In genomic region chr3:79966709-79967108, GRCm38 (mm10) we compare ENCODE assay signal across 19 mouse cellular contexts.
DNase-seq lines count a peak whose midpoint lies in the region; ATAC-seq and TF ChIP-seq lines count a peak whose summit lies in the region.
"Had no signal": no experiment of that assay in that cellular context is flagged by ENCODE, and none has a peak within 500 bp of the region (broad histone marks: within the 10 kb centered on the region; RNA-seq: fewer than 3 reads in every experiment).

No protein-coding gene starts in this region.

- no peak for TF ChIP-seq POLR2A in testis, adult 2 months (IDR thresholded peaks at IDR 0.05; ENCODE audit: control insufficient read depth, low read depth, low read length)
- TF ChIP-seq POLR2A in cerebellum, adult 2 months (IDR thresholded peaks at IDR 0.05; ENCODE audit: borderline replicate concordance, insufficient read depth, low read length), result no peak

- H3K9me3 ChIP-seq in heart, embryonic 13.5 days, result no peaks in the 10 kb centered on the region
- H3K9me3 ChIP-seq in liver, embryonic 13.5 days (replicated peaks), result no peaks in the 10 kb centered on the region
- no peaks in the 10 kb centered on the region for H3K9me3 ChIP-seq in hindbrain, embryonic 14.5 days (ENCODE audit: control insufficient read depth, low read length)
- H3K9me3 ChIP-seq: embryonic facial prominence, embryonic 10.5 days; forebrain, embryonic 15.5 days; hindbrain, embryonic 10.5 days had no signal

- H3K4me2 ChIP-seq in heart, embryonic 13.5 days, result no peak overlapping the region
- H3K4me2 ChIP-seq in liver, embryonic 13.5 days, result no peak overlapping the region
- no peak overlapping the region for H3K4me2 ChIP-seq in hindbrain, embryonic 14.5 days (replicated peaks)
- H3K4me2 ChIP-seq: forebrain, embryonic 15.5 days had no signal

- no peak overlapping the region for H3K4me3 ChIP-seq in heart, embryonic 13.5 days
- no peak overlapping the region for H3K4me3 ChIP-seq in testis, adult 2 months (ENCODE audit: control insufficient read depth, low read depth, low read length)
- no peak overlapping the region for H3K4me3 ChIP-seq in liver, embryonic 13.5 days (replicated peaks)
- no peak overlapping the region for H3K4me3 ChIP-seq in cerebellum, adult 2 months (replicated peaks; ENCODE audit: insufficient read depth, low read depth, low read length)
- no peak overlapping the region for H3K4me3 ChIP-seq in hindbrain, embryonic 14.5 days (replicated peaks; ENCODE audit: low read length)
- H3K4me3 ChIP-seq: embryonic facial prominence, embryonic 10.5 days; erythroblast, embryonic 14.5 days; forebrain, embryonic 15.5 days; hindbrain, embryonic 10.5 days had no signal

- ATAC-seq in heart, embryonic 13.5 days (ENCODE audit: extremely low read depth, insufficient number of reproducible peaks, low FRiP score, low TSS enrichment), result no peak
- peak; percentile 82 for ATAC-seq in liver, embryonic 13.5 days (ENCODE audit: low read depth)
- no peak for ATAC-seq in hindbrain, embryonic 14.5 days (ENCODE audit: low FRiP score)
- ATAC-seq: forebrain, embryonic 15.5 days; inflammation-experienced regulatory T-cells, adult 6 months; midbrain, embryonic 16.5 days had no signal

- peak overlapping the region; percentile 12 for H3K27ac ChIP-seq in heart, embryonic 13.5 days (replicated peaks)
- H3K27ac ChIP-seq in testis, adult 2 months (ENCODE audit: control insufficient read depth, insufficient read depth, low read depth, low read length), result peak overlapping the region; percentile 13; the same call in 1 of the 2 replicates
- H3K27ac ChIP-seq in liver, embryonic 13.5 days, result 0 out of 2 replicates have a peak overlapping the region, but pooled peaks have one; percentile 0
- H3K27ac ChIP-seq in cerebellum, adult 2 months (ENCODE audit: insufficient read depth, low read length), result no peak overlapping the region
- no peak overlapping the region for H3K27ac ChIP-seq in hindbrain, embryonic 14.5 days
- H3K27ac ChIP-seq: embryonic facial prominence, embryonic 10.5 days; forebrain, embryonic 15.5 days; hindbrain, embryonic 10.5 days had no signal

- no peak for DNase-seq in heart, adult 8-10 months (ENCODE audit: low spot score)
- DNase-seq in testis, postnatal 10 days (ENCODE audit: low spot score), result no peak
- peak; percentile 20 for DNase-seq in liver, embryonic 13.5 days
- DNase-seq in cerebellum, adult 2 months, result no peak
- DNase-seq in adrenal gland, postnatal 4 days (ENCODE audit: low spot score in 2 of 2), result no peak
- no peak for DNase-seq in hindbrain, embryonic 14.5 days (ENCODE audit: low spot score)
- DNase-seq: adrenal gland, postnatal 14 days; cerebellum, postnatal 14 days; kidney, postnatal 14 days; right cerebral cortex, postnatal 14 days; thymus, postnatal 4 days had no signal

- TF ChIP-seq CTCF in testis, adult 2 months (IDR thresholded peaks at IDR 0.05; ENCODE audit: control insufficient read depth, insufficient read depth, insufficient replicate concordance, low read depth, low read length), result no peak
- TF ChIP-seq CTCF in cerebellum, adult 2 months (IDR thresholded peaks at IDR 0.05; ENCODE audit: borderline replicate concordance, insufficient read depth, low read depth, low read length), result no peak

- no peak overlapping the region for H3K9ac ChIP-seq in heart, embryonic 13.5 days
- H3K9ac ChIP-seq in liver, embryonic 13.5 days, result no peak overlapping the region
- no peak overlapping the region for H3K9ac ChIP-seq in hindbrain, embryonic 14.5 days
- H3K9ac ChIP-seq: forebrain, embryonic 15.5 days had no signal

- no peaks in the 10 kb centered on the region for H3K27me3 ChIP-seq in heart, embryonic 13.5 days (replicated peaks)
- no peaks in the 10 kb centered on the region for H3K27me3 ChIP-seq in testis, adult 2 months (ENCODE audit: control insufficient read depth, insufficient read depth, low read length)
- no peaks in the 10 kb centered on the region for H3K27me3 ChIP-seq in liver, embryonic 13.5 days
- no peaks in the 10 kb centered on the region for H3K27me3 ChIP-seq in cerebellum, adult 2 months (ENCODE audit: control insufficient read depth, insufficient read depth, low read length)
- no peaks in the 10 kb centered on the region for H3K27me3 ChIP-seq in hindbrain, embryonic 14.5 days (ENCODE audit: control insufficient read depth, insufficient read depth, low read length)
- H3K27me3 ChIP-seq: forebrain, embryonic 15.5 days had no signal

- no peaks in the 10 kb centered on the region for H3K36me3 ChIP-seq in heart, embryonic 13.5 days
- no peaks in the 10 kb centered on the region for H3K36me3 ChIP-seq in testis, adult 2 months (ENCODE audit: control insufficient read depth, insufficient read depth, low read length)
- H3K36me3 ChIP-seq in liver, embryonic 13.5 days, result no peaks in the 10 kb centered on the region
- H3K36me3 ChIP-seq in hindbrain, embryonic 14.5 days (replicated peaks; ENCODE audit: control insufficient read depth, insufficient read depth), result no peaks in the 10 kb centered on the region
- H3K36me3 ChIP-seq: embryonic facial prominence, embryonic 10.5 days; forebrain, embryonic 15.5 days; hindbrain, embryonic 10.5 days had no signal

- 54% methylated on average over 4 of the region's 4 CpGs for WGBS in heart, embryonic 13.5 days
- WGBS in liver, embryonic 13.5 days (ENCODE audit: insufficient replicate concordance), result 17% methylated on average over 4 of the region's 4 CpGs
- 89% methylated on average over 4 of the region's 4 CpGs for WGBS in cerebellum, adult 2 months
- WGBS in hindbrain, embryonic 14.5 days, result 94% methylated on average over 4 of the region's 4 CpGs

- peaks cover 34% of the 10 kb centered on the region for H3K4me1 ChIP-seq in heart, embryonic 13.5 days
- H3K4me1 ChIP-seq in testis, adult 2 months (ENCODE audit: control insufficient read depth, insufficient read depth, low read length), result no peaks in the 10 kb centered on the region
- H3K4me1 ChIP-seq in liver, embryonic 13.5 days (replicated peaks), result peaks cover 36% of the 10 kb centered on the region
- no peaks in the 10 kb centered on the region for H3K4me1 ChIP-seq in cerebellum, adult 2 months (ENCODE audit: control insufficient read depth, insufficient read depth, low read length)
- no peaks in the 10 kb centered on the region for H3K4me1 ChIP-seq in hindbrain, embryonic 14.5 days (replicated peaks; ENCODE audit: control insufficient read depth, insufficient read depth, low read length)
- H3K4me1 ChIP-seq: embryonic facial prominence, embryonic 10.5 days; forebrain, embryonic 15.5 days; hindbrain, embryonic 10.5 days had no signal

Comparison
In these comparisons a context has a peak if more than half of its experiments do, and no peak if none do; other contexts are left out.
1. H3K27ac ChIP-seq: peak in heart, embryonic 13.5 days (single experiment), testis, adult 2 months (single experiment) and liver, embryonic 13.5 days (single experiment); none in cerebellum, adult 2 months (single experiment) and hindbrain, embryonic 14.5 days (single experiment).